Mouse (Mus musculus): ENCODE data around the gene Zswim7.

- TF ChIP-seq POLR2A (IDR thresholded peaks at IDR 0.05; ENCODE audit: borderline replicate concordance, control insufficient read depth, low read depth, low read length) (no peak), CTCF (IDR thresholded peaks at IDR 0.05; ENCODE audit: control insufficient read depth, insufficient read depth, low read length) (no peak)
These were observed 22.0 kb downstream of the Zswim7 start for GRCm38 (mm10) chr11:62259214-62259613.
